Mouse (Mus musculus) brain, adult 10 weeks (tissue): ENCODE data around the gene Klk1b8. TPM values are rescaled to one million over a fixed set of nuclear protein-coding genes. Genes with fewer than 3 reads are reported as not detected.

Experiments used
- polyA plus RNA-seq: library from polyadenylated mRNA; stranded (reverse); fragments of 350-450 nt; fragmentation: Illumina TruSeq; extraction: RNeasy Lipid Tissue Mini Kit (QIAGEN cat#74804); gene quantifications from one replicate; pipeline ENCODE4 v1.2.3, GENCODE M21; 2015; ENCODE audit warnings: low read depth, low replicate concordance

Klk1b8 gene
- not detected for polyA plus RNA-seq

GRCm38 (mm10) chr7:43950364-43950763 is at the start of gene Klk1b8:
Gene Klk1b8, plus strand, starts transcription at chr7:43950664.

DNA sequence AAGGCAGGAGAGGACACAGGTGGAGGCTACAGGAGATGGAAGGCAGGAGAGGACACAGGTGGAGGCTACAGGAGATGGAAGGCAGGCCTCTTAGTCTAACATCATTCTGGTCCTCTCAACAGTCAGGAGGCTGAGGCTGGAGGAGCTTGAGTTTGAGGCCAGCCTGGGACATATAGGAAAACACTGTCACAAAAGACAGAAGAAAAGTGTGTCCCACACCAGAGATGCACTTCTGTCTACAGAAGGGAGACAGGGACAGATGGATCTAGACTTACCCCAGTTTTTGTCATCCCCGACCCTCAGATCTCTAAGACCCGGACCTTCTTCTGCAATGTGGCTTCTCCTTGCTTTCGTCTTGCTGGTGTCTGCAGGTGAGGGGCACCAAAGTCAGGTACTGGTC is 17.0 kb upstream of the Klk1b8 start, which contains the start of gene Klk15:
Klk15 (plus strand) TSS at position 301 of the 400 bp plus-strand sequence.

GRCm38 (mm10) chr7:43966451-43966850 is 16.0 kb downstream of the Klk1b8 start, which contains the start of gene Klk1b1:
Gene Klk1b1, plus strand, starts transcription at chr7:43966751.

GRCm38 (mm10) chr7:43975761-43976160 is 25.3 kb downstream of the Klk1b8 start, which contains the start of gene Klk1b9:
Gene Klk1b9, plus strand, starts transcription at chr7:43976061.

DNA sequence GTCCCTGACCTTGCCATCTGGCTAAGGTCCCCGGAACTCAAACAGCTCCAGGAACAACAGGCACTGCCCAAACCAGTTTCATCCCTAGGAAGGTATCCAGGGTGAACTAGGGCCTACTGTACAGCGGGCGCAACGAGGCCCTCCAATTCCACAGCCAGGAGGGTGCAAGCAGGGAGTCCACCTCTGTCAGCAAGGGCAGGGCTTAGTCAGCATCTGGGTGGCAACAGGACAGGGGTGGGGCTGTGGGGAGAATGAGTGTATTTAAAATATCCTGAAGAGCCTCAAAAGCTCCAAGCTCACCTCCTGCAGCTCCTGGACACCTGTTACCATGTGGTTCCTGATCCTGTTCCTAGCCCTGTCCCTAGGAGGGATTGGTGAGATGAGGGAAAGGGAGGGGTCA is 45.1 kb downstream of the Klk1b8 start, which contains the start of gene Klk1b11:
Klk1b11 (plus strand) TSS at position 301 of the 400 bp plus-strand sequence.

Other genes with a start within 250 kb of the Klk1b8 start
- gene Klk13, start 238.1 kb upstream of the Klk1b8 start, polyA plus RNA-seq = not detected
- not detected for gene Klk12, start 181.8 kb upstream of the Klk1b8 start, polyA plus RNA-seq
- gene Klk11, start 176.1 kb upstream of the Klk1b8 start, polyA plus RNA-seq = not detected
- gene Klk10, start 169.6 kb upstream of the Klk1b8 start, polyA plus RNA-seq = not detected
- not detected for gene Klk9, start 158.8 kb upstream of the Klk1b8 start, polyA plus RNA-seq
- 7.5 TPM for gene Klk8, start 153.1 kb upstream of the Klk1b8 start, polyA plus RNA-seq
- gene Klk7, start 139.4 kb upstream of the Klk1b8 start, polyA plus RNA-seq = not detected
- gene Klk6, start 126.2 kb upstream of the Klk1b8 start, polyA plus RNA-seq = 13.7 TPM
- not detected for gene Klk5, start 108.7 kb upstream of the Klk1b8 start, polyA plus RNA-seq
- gene Klk4, start 69.5 kb upstream of the Klk1b8 start, polyA plus RNA-seq = not detected
- gene Klk15, start 16.9 kb upstream of the Klk1b8 start, polyA plus RNA-seq = not detected
- gene Klk1b1, start 16.1 kb downstream of the Klk1b8 start, polyA plus RNA-seq = not detected
- not detected for gene Klk1b9, start 25.4 kb downstream of the Klk1b8 start, polyA plus RNA-seq
- not detected for gene Klk1b11, start 45.2 kb downstream of the Klk1b8 start, polyA plus RNA-seq
- gene Klk1b26, start 61.5 kb downstream of the Klk1b8 start, polyA plus RNA-seq = not detected
- not detected for gene Klk1b27, start 101.6 kb downstream of the Klk1b8 start, polyA plus RNA-seq
- gene Klk1b21, start 151.7 kb downstream of the Klk1b8 start, polyA plus RNA-seq = not detected
- gene Klk1b22, start 162.0 kb downstream of the Klk1b8 start, polyA plus RNA-seq = not detected
- gene Klk1b16, start 186.1 kb downstream of the Klk1b8 start, polyA plus RNA-seq = not detected
- gene Klk1b24, start 237.6 kb downstream of the Klk1b8 start, polyA plus RNA-seq = not detected
- not detected for gene Klk1b3, start 247.5 kb downstream of the Klk1b8 start, polyA plus RNA-seq